Mouse (Mus musculus) layer of hippocampus, adult 11-12 months (tissue): Measurements from ENCODE around the gene Gypa.

Experiments used
- DNase-seq: peaks from one replicate; pipeline ENCODE4 v3.0.0; 2022; ENCODE audit warnings: low spot score

The Gypa gene

DNA sequence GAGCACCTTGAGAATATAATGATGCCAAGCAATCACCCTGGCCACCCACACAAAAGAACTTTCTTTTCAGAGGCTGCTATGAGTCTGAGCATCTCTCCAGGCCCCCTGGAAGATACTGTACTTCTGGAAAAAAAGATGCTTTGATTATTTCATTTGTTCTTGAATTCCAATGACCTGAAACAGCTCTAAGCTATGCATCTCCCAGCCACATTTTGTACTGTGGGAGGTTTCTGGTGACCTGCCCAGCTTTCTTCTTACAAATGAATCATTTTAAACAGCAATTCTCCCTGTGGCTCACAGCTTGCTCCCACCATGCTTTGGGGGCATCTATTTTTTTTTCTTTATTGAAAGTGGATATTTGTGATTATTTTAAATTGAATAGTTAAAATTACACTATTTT lies 56.9 kb downstream of the Gypa start:
- peak; percentile 14 for DNase-seq

GRCm38 (mm10) chr8:80551303-80551702 lies 57.7 kb downstream of the Gypa start:
- DNase-seq = no peak

GRCm38 (mm10) chr8:80554991-80555390 lies 61.4 kb downstream of the Gypa start:
- DNase-seq = no peak
